Mouse (Mus musculus) liver, embryonic 15.5 days (tissue): ENCODE data around the gene Gcnt3. TPM values are rescaled to one million over a fixed set of nuclear protein-coding genes. Genes with fewer than 3 reads are reported as not detected.
"Not testable (repeated sequence)": the region's sequence is repeated elsewhere in the genome, so short reads cannot be mapped to it uniquely, and the experiment has no call there.

Experiments
- ATAC-seq: fragments of 200-750 bp; cut with Nextera tagmentation; 2 replicates; pipeline ENCODE4 v1.8.0; 2017; ENCODE audit warnings: moderate number of reproducible peaks, mild to moderate bottlenecking, moderate library complexity; ENCODE audit not compliant: insufficient read depth
- H3K27ac ChIP-seq: fragments of 300-500 bp; sonication (generic); replicated peaks from 2 replicates; pipeline ENCODE4 v1.5.1; 2015; ENCODE audit warnings: mild to moderate bottlenecking, inconsistent platforms
- H3K27me3 ChIP-seq: fragments of 300-500 bp; sonication (generic); 2 replicates; pipeline ENCODE4 v1.6.1; 2015; ENCODE audit warnings: mild to moderate bottlenecking, inconsistent platforms
- H3K36me3 ChIP-seq: fragments of 300-500 bp; sonication (generic); replicated peaks from 2 replicates; pipeline ENCODE4 v1.6.1; 2015; ENCODE audit warnings: moderate library complexity, mild to moderate bottlenecking, inconsistent platforms
- H3K4me1 ChIP-seq: fragments of 300-500 bp; sonication (generic); replicated peaks from 2 replicates; pipeline ENCODE4 v1.6.1; 2015; ENCODE audit warnings: inconsistent platforms
- H3K4me2 ChIP-seq: fragments of 300-500 bp; sonication (generic); 2 replicates; pipeline ENCODE4 v1.6.1; 2015; ENCODE audit warnings: moderate library complexity, mild to moderate bottlenecking, inconsistent platforms
- H3K4me3 ChIP-seq: fragments of 300-500 bp; sonication (generic); replicated peaks from 2 replicates; pipeline ENCODE4 v1.5.1; 2015; ENCODE audit warnings: mild to moderate bottlenecking, inconsistent platforms
- H3K9ac ChIP-seq: fragments of 300-500 bp; sonication (generic); 2 replicates; pipeline ENCODE4 v1.6.1; 2015; ENCODE audit warnings: moderate library complexity, mild to moderate bottlenecking, inconsistent platforms
- H3K9me3 ChIP-seq: fragments of 300-500 bp; sonication (generic); replicated peaks from 2 replicates; pipeline ENCODE4 v1.6.1; 2016; ENCODE audit warnings: inconsistent platforms
- WGBS: fragments of 180-500 bp; shearing (Covaris S2); methylation state at CpG from one replicate; pipeline ENCODE4 v1.1.7; 2015; ENCODE audit warnings: mixed read lengths; ENCODE audit not compliant: insufficient replicate concordance; 5-methylcytosine and 5-hydroxymethylcytosine counted together
- polyA plus RNA-seq: library from polyadenylated mRNA; unstranded; fragments of >200 nt; fragmentation: Nextera tagmentation; extraction: Ambion mirVana; gene quantifications from 2 replicates; pipeline ENCODE4 v1.2.1, GENCODE M21; 2015

Gene Gcnt3
- polyA plus RNA-seq, 1 experiment from 2014 or later: not detected

DNA sequence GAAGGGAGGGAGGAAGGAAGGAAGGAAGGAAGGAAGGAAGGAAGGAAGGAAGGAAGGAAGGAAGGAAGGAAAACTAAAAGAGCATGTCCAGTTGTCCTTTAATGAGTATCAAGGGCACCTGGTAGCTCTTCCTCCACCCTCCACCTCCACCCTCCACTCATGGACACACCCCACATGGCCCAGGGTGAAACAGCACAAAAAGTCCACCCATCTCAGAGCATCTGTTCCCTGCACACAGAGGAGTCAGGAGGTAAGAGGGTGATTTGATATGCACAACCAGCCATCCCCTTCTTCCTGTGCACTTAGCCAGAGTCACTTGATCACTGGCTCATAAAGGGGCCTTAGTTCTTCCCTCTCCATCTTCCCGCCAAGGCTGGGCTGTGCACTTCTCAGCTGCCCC, 5.0 kb upstream of the Gcnt3 start:
- Histone ChIP-seq H3K27ac (no peak overlapping the region), H3K36me3 (no peaks in the 10 kb centered on the region), H3K9ac (no peak overlapping the region), H3K4me1 (peaks cover 42% of the 10 kb centered on the region), H3K4me3 (no peak overlapping the region), H3K27me3 (peaks cover 2% of the 10 kb centered on the region; the same call in 1 of the 2 replicates), H3K9me3 (no peaks in the 10 kb centered on the region), H3K4me2 (no peak overlapping the region)
- 87% methylated on average over 1 of the region's 1 CpGs for WGBS
- ATAC-seq: 0 out of 2 replicates have a peak, but pooled peaks have one; percentile 32

DNA sequence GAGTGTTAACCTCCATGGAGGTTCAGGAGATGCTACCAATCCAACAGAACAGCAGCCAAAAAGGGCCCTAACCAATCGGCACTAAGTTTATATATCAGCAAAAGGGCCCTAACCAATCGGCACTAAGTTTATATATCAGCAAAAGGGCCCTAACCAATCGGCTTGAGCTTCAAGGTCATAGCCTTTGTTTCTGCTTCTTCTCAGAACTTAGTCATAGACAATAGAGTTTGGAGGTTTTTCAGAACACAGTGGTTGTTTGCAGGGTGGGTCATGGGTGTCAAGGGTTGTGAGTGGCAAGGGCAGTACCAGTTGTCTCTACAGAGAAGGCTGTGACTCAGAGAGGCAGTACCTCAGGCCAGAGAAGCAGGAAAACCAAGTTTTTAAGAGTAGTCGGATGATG, 4.2 kb upstream of the Gcnt3 start:
- ATAC-seq: no peak
- Histone ChIP-seq H3K27ac (no peak overlapping the region), H3K4me2 (no peak overlapping the region), H3K4me1 (peaks cover 42% of the 10 kb centered on the region), H3K27me3 (peaks cover 8% of the 10 kb centered on the region; the same call in 1 of the 2 replicates), H3K4me3 (no peak overlapping the region), H3K36me3 (no peaks in the 10 kb centered on the region), H3K9ac (no peak overlapping the region), H3K9me3 (no peaks in the 10 kb centered on the region)
- 76% methylated on average over 4 of the region's 4 CpGs for whole genome bisulfite sequencing

DNA sequence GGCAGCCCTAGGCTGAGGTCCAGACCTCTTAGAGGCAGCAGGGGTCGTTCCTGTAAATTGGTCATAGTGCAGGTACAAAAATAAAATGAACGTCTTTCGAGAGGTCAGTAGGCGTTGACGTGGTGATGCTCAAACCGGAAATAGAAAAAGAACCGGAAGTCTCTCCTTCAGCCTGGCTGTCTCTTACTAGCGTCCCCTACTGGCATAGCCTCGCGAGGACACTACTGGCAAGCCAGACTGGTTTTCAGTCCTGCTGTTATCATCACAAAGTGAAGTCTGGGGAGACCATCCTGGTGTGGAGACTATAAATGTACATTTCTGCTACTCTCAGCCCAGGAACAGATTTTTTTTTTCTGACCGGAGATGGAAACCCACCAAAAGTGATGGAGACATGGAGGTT, 2.7 kb upstream of the Gcnt3 start:
- H3K4me3 ChIP-seq: no peak overlapping the region
- WGBS: 66% methylated on average over 11 of the region's 11 CpGs
- H3K27ac ChIP-seq: no peak overlapping the region
- H3K4me2 ChIP-seq: no peak overlapping the region
- no peaks in the 10 kb centered on the region for H3K9me3 ChIP-seq
- peaks cover 29% of the 10 kb centered on the region for H3K4me1 ChIP-seq
- no peak overlapping the region for H3K9ac ChIP-seq
- H3K36me3 ChIP-seq: no peaks in the 10 kb centered on the region
- H3K27me3 ChIP-seq: peaks cover 15% of the 10 kb centered on the region
- ATAC-seq: no peak

GRCm38 (mm10) chr9:70039597-70040385, 1.9 kb upstream of the Gcnt3 start:
- H3K4me3 ChIP-seq: no peak overlapping the region
- H3K4me1 ChIP-seq: peaks cover 21% of the 10 kb centered on the region
- H3K36me3 ChIP-seq: no peaks in the 10 kb centered on the region
- no peaks in the 10 kb centered on the region for H3K9me3 ChIP-seq
- WGBS: 69% methylated on average over 6 of the region's 6 CpGs
- H3K27ac ChIP-seq: no peak overlapping the region
- peaks cover 21% of the 10 kb centered on the region for H3K27me3 ChIP-seq
- H3K4me2 ChIP-seq: no peak overlapping the region
- H3K9ac ChIP-seq: no peak overlapping the region
- ATAC-seq: no peak

GRCm38 (mm10) chr9:70036646-70037045, 1.2 kb downstream of the Gcnt3 start:
- Histone ChIP-seq H3K36me3 (no peaks in the 10 kb centered on the region), H3K27me3 (peaks cover 39% of the 10 kb centered on the region), H3K4me3 (no peak overlapping the region), H3K4me1 (0 out of 2 replicates have a peak, but pooled peaks cover 2% of the 10 kb centered on the region), H3K4me2 (no peak overlapping the region), H3K9ac (no peak overlapping the region), H3K27ac (no peak overlapping the region), H3K9me3 (no peaks in the 10 kb centered on the region)
- 61% methylated on average over 4 of the region's 4 CpGs for WGBS
- ATAC-seq: no peak

DNA sequence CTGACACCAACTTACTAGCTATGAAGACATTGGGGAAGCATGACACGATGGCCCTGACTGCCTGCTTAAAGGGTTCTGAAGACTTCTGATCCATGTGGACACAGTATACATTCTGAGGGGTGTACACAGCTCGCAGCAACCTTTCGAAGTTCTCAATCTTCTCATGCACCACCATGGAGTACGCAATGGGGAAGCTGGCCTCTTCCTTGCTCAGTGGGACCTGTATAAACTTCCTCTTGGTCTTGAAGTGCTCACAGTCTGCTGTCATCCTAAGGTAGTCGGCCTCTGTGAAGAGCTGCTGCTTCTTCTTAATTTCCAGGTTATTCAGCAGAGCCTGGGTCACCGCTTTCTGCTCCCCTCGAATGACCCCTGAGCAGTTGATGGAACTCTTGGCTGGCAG, 3.2 kb downstream of the Gcnt3 start:
- H3K9ac ChIP-seq: no peak overlapping the region
- 0 out of 2 replicates have a peak, but pooled peaks cover 2% of the 10 kb centered on the region for H3K4me1 ChIP-seq
- H3K27ac ChIP-seq: no peak overlapping the region
- H3K9me3 ChIP-seq: no peaks in the 10 kb centered on the region
- peaks cover 49% of the 10 kb centered on the region for H3K27me3 ChIP-seq
- 41% methylated on average over 7 of the region's 7 CpGs for WGBS
- H3K4me3 ChIP-seq: no peak overlapping the region
- H3K36me3 ChIP-seq: no peaks in the 10 kb centered on the region
- no peak for ATAC-seq
- H3K4me2 ChIP-seq: no peak overlapping the region

DNA sequence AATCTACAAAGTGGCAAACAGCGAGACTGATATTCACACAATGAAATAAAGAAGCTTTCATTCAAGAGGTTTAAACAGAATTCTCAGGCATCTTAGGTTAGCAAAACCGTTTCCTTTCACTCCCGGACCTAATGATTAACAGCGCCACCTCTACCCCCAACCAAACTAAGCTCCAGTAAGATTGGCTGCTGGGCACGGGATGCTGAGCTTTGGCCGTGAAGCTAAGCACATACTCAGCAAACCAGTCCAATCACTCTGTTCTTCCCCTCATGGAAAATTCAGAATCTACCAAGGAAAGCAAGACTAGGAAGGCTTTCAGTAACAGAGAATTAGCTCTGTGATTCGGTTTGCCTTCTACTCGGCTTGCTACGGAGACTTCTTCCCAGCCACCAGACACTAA, 4.8 kb downstream of the Gcnt3 start:
- Histone ChIP-seq H3K27me3 (peaks cover 49% of the 10 kb centered on the region), H3K27ac (no peak overlapping the region), H3K4me1 (0 out of 2 replicates have a peak, but pooled peaks cover 2% of the 10 kb centered on the region), H3K4me2 (no peak overlapping the region), H3K4me3 (no peak overlapping the region), H3K9ac (no peak overlapping the region), H3K9me3 (no peaks in the 10 kb centered on the region), H3K36me3 (no peaks in the 10 kb centered on the region)
- no peak for ATAC-seq
- WGBS: 63% methylated on average over 9 of the region's 9 CpGs

- H3K27me3 ChIP-seq: peaks cover 45% of the 10 kb centered on the region
- 0 out of 2 replicates have a peak, but pooled peaks cover 2% of the 10 kb centered on the region for H3K4me1 ChIP-seq
- H3K4me3 ChIP-seq: no peak overlapping the region
- H3K36me3 ChIP-seq: no peaks in the 10 kb centered on the region
- ATAC-seq: no peak
- no peak overlapping the region for H3K4me2 ChIP-seq
- H3K9ac ChIP-seq: no peak overlapping the region
- H3K9me3 ChIP-seq: no peaks in the 10 kb centered on the region
- no peak overlapping the region for H3K27ac ChIP-seq
- whole genome bisulfite sequencing: 35% methylated on average over 1 of the region's 1 CpGs
Observed at GRCm38 (mm10) chr9:70032167-70032566, 5.7 kb downstream of the Gcnt3 start.

DNA sequence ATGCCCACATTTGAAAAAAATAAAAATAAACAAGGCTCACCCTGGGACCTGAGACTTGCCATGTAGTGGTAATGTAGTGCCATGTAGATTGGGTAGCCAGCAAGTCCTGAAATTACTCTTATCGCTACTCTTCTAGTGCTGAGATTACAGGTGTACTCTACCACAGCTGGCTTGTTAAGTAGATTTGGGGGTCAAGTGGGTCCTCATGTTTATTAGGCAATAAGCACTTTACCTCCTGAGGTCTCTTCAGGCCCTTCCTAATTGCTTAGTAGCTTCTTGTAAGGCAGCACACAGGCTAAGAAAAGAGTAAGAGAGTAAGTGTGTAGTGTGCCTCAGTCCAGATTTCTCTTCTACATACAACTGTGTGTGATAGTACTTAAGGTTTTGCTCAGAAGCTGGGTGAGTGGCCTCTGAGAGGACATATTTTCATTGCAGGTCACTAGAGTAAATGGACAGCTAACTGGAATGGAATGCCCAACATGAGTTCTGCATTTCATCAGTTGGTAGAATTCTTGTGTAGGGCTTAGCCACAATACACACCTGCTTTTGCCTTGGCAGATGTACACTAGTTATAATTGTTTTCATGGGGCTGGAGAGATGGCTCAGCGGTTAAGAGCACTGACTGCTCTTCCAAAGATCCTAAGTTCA, 12.4 kb downstream of the Gcnt3 start:
- no peak for ATAC-seq
- WGBS: 73% methylated on average over 2 of the region's 2 CpGs

GRCm38 (mm10) chr9:70024648-70025047, 13.2 kb downstream of the Gcnt3 start:
- no peaks in the 10 kb centered on the region for H3K9me3 ChIP-seq
- no peak for ATAC-seq
- peaks cover 4% of the 10 kb centered on the region; the same call in 1 of the 2 replicates for H3K27me3 ChIP-seq
- no peak overlapping the region for H3K27ac ChIP-seq
- no peak overlapping the region for H3K4me3 ChIP-seq
- peaks cover 30% of the 10 kb centered on the region for H3K36me3 ChIP-seq
- H3K4me1 ChIP-seq: peaks cover 34% of the 10 kb centered on the region
- no peak overlapping the region for H3K4me2 ChIP-seq
- H3K9ac ChIP-seq: no peak overlapping the region

More for the DNA sequence above, 12.4 kb downstream of the Gcnt3 start:
- Histone ChIP-seq H3K27ac (no peak overlapping the region), H3K9me3 (no peaks in the 10 kb centered on the region), H3K4me3 (no peak overlapping the region), H3K36me3 (peaks cover 23% of the 10 kb centered on the region; the same call in 1 of the 2 replicates), H3K27me3 (peaks cover 7% of the 10 kb centered on the region; the same call in 1 of the 2 replicates), H3K9ac (no peak overlapping the region), H3K4me1 (peaks cover 34% of the 10 kb centered on the region), H3K4me2 (no peak overlapping the region)

DNA sequence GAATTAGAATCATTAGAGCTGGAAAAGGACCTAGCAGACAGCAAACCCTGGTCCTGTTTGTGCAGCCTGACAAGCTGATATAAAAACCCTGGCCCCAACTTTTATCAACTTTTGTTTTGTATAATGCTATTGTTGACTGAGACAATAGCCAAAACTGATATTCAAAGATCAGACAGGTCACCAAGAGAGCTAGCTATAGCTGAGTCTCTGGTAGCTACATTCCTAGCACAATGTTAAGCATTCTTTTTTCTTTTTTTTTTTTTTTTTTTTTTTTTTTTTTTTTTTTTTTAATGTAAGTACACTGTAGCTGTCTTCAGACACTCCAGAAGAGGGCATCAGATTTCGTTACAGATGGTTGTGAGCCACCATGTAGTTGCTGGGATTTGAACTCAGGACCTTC, 14.3 kb downstream of the Gcnt3 start:
- not testable (repeated sequence) for H3K27ac ChIP-seq, ATAC-seq, H3K4me3 ChIP-seq, H3K9me3 ChIP-seq, H3K27me3 ChIP-seq, H3K4me2 ChIP-seq, H3K9ac ChIP-seq
- 71% methylated on average over 1 of the region's 1 CpGs for WGBS
- Histone ChIP-seq H3K36me3 (peaks cover 36% of the 10 kb centered on the region), H3K4me1 (peaks cover 34% of the 10 kb centered on the region)
